Mouse (Mus musculus) bone marrow, adult 2 months (tissue): ENCODE results near the gene Gsap. TPM values are rescaled to one million over a fixed set of nuclear protein-coding genes. Genes with fewer than 3 reads are reported as not detected.

ENCODE experiments used
- H3K27ac ChIP-seq: fragments of 200-500 bp; 2 replicates; pipeline ENCODE4 v1.5.1; 2012; ENCODE audit warnings: low read depth, mild to moderate bottlenecking, control low read depth, inconsistent platforms, low read length; ENCODE audit not compliant: control insufficient read depth, poor library complexity, insufficient read depth
- H3K4me1 ChIP-seq: fragments of 200-500 bp; 2 replicates; pipeline ENCODE4 v1.6.1; 2011; ENCODE audit warnings: low read length; ENCODE audit not compliant: control insufficient read depth, insufficient read depth
- H3K4me3 ChIP-seq: fragments of 200-500 bp; replicated peaks from 2 replicates; pipeline ENCODE3; 2011; ENCODE audit warnings: mild to moderate bottlenecking, low read depth, low read length, control low read depth; ENCODE audit not compliant: control insufficient read depth
- CTCF ChIP-seq: fragments of 200-500 bp; IDR thresholded peaks from 2 replicates; pipeline ENCODE4 v1.5.1; 2011; ENCODE audit warnings: low read length, control low read depth; ENCODE audit not compliant: control insufficient read depth, insufficient read depth
- POLR2A ChIP-seq: fragments of 200-500 bp; IDR thresholded peaks from 2 replicates; pipeline ENCODE4 v1.6.1; 2011; ENCODE audit warnings: low read depth, mild to moderate bottlenecking, control low read depth, low read length, borderline replicate concordance; ENCODE audit not compliant: control insufficient read depth
- WGBS: fragments of 180-500 bp; shearing (Covaris S2); methylation state at CpG from one replicate; pipeline ENCODE4 v1.1.7; 2018; 5-methylcytosine and 5-hydroxymethylcytosine counted together
- polyA plus RNA-seq: library from polyadenylated mRNA; stranded (reverse); fragments of >200 nt; gene quantifications from 2 replicates; pipeline ENCODE4 v1.2.4, GENCODE M21; 2011; ENCODE audit warnings: low replicate concordance; ENCODE audit not compliant: missing spikeins, insufficient read depth, insufficient read length

Gsap gene
- polyA plus RNA-seq, 1 experiment = 16.2 TPM

DNA sequence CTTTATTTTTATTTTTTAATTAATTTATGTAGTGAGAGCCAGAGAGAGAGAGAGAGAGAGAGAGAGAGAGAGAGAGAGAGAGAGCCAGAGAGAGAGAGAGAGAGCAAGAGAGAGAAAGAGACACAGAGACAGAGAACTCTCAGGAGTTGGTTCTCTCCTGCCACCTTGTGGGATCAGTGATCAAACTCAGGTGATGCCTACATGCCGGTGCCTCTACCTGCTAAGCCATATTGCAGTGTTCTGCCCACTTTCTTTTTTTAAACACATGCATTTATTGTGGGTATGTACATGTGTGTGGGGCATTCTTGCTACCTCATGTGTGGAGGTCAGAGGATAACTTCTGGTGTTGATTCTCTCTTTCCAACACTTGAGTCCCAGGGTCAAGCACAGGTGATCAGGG is 32.4 kb upstream of the Gsap start:
- TF ChIP-seq CTCF (peak; percentile 25; the same call in 1 of the 2 replicates), POLR2A (no peak)
- 90% methylated on average over 1 of the region's 1 CpGs for WGBS

GRCm38 (mm10) chr5:21156770-21157169 is 29.3 kb upstream of the Gsap start:
- H3K4me3 ChIP-seq = no peak overlapping the region
- WGBS = 79% methylated on average over 3 of the region's 3 CpGs
- H3K4me1 ChIP-seq = no peaks in the 10 kb centered on the region; the same call in 1 of the 2 replicates
- no peak overlapping the region for H3K27ac ChIP-seq
- no peak for TF ChIP-seq POLR2A
- no peak for TF ChIP-seq CTCF

More for the DNA sequence above, 32.4 kb upstream of the Gsap start:
- Histone ChIP-seq H3K27ac (no peak overlapping the region), H3K4me3 (no peak overlapping the region), H3K4me1 (no peaks in the 10 kb centered on the region)

DNA sequence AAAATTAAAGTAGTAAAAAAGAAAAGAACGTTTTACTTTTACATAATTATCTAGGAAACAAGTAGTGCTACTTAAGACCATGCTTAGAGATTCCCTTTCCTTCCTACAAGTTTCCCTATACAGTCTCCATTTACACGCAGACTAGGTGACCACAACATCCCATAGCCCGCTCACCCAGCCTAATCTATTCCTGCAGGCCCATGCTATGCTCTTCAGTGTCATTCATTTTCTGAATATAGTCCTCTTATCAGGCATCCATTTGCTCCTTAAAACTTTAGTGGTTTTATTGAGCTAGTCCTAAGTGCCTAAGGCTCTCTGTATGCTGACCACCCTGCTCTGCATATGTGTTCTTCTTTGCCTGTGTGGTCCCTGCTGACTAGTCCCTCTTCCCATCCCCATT is 26.5 kb upstream of the Gsap start:
- 52% methylated on average over 3 of the region's 3 CpGs for WGBS
- Histone ChIP-seq H3K4me3 (no peak overlapping the region), H3K4me1 (no peaks in the 10 kb centered on the region; the same call in 1 of the 2 replicates), H3K27ac (no peak overlapping the region)
- TF ChIP-seq CTCF (no peak), POLR2A (no peak)

DNA sequence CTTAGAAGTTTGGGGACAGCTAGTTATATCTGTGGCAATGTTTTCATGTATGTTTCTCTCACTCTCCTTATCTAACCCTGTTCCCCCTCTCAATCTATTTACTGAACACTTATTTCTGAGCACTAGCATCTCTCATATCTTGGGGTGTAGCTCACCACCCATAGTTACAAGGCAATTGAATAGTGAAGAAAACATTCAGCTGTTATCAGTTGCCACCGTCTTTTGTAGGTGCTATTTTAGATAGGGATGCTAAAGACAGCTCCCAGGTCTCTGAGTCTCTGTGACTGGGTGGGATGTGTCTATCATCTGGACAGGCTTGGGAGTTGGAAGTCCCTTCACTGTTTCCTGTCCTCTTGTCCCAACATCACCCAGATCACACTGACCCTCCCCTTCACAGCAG is 25.3 kb upstream of the Gsap start:
- no peak overlapping the region for H3K27ac ChIP-seq
- H3K4me3 ChIP-seq = no peak overlapping the region
- no peaks in the 10 kb centered on the region; the same call in 1 of the 2 replicates for H3K4me1 ChIP-seq
- no peak for TF ChIP-seq POLR2A
- no peak for TF ChIP-seq CTCF
- 60% methylated on average over 1 of the region's 1 CpGs for WGBS

GRCm38 (mm10) chr5:21163421-21163820 is 22.6 kb upstream of the Gsap start:
- TF ChIP-seq CTCF (no peak), POLR2A (no peak)
- Histone ChIP-seq H3K4me3 (no peak overlapping the region), H3K4me1 (no peaks in the 10 kb centered on the region; the same call in 1 of the 2 replicates), H3K27ac (no peak overlapping the region)
- 76% methylated on average over 3 of the region's 3 CpGs for WGBS

DNA sequence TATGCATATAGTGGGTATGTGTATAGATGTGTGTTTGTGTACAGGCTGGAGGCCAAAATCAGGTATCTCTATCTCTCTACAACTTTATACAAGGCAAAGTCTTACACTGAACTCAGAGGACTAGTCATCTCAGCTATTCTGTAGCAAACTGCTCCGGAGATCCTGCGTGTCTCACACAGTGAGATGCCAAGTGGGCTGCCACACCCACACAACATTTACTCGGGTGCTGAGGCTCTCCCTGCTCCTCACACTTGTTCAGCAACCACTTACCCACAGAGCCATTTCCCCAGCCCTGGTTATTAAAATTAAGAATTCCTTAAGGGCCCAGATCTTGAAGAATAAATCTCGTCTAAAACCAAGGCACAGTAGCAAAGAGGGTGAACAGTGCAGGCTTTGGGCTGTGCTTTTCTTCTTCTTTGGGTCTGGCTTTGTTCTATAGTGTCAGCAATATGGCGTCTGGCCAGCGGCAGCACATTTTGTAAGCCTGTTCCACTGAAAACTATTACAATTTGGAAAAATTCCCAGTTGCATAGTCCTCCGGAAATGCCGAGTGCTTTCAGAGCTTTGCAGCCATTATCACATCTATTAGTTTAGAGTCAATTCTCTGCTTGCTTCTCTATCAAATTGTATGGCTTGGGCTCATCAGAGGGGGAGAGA is 17.2 kb upstream of the Gsap start:
- WGBS = 81% methylated on average over 8 of the region's 8 CpGs
- Histone ChIP-seq H3K4me3 (no peak overlapping the region), H3K27ac (no peak overlapping the region), H3K4me1 (no peaks in the 10 kb centered on the region)
- TF ChIP-seq CTCF (no peak), POLR2A (no peak)

GRCm38 (mm10) chr5:21169346-21169745 is 16.7 kb upstream of the Gsap start:
- Histone ChIP-seq H3K4me1 (no peaks in the 10 kb centered on the region), H3K27ac (no peak overlapping the region), H3K4me3 (no peak overlapping the region)
- 87% methylated on average over 3 of the region's 3 CpGs for WGBS
- no peak for TF ChIP-seq CTCF

- 91% methylated on average over 1 of the region's 1 CpGs for WGBS
- Histone ChIP-seq H3K27ac (no peak overlapping the region), H3K4me1 (no peaks in the 10 kb centered on the region), H3K4me3 (no peak overlapping the region)
- TF ChIP-seq POLR2A = no peak
- no peak for TF ChIP-seq CTCF
Observed at GRCm38 (mm10) chr5:21169877-21170276, 16.2 kb upstream of the Gsap start.

DNA sequence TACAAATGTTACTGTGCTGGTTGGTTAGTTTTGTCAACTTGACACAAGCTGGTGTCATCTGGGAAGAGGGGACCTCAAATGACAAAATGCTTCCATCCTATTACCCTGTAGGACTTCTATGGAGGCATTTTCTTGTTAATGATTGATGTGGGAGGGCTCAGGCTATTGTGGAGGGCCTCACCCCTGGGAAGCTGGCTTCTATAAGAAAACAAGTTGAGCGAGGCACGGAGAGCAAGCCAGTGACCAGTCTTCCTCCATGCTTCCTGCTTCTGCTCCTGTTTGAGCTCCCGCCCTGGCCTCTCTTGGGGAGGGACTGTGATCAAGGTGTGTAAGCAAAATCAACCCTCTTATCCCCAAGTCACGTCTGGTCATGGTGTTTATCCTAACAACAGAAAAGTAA is 15.6 kb upstream of the Gsap start:
- H3K4me3 ChIP-seq = no peak overlapping the region
- WGBS = 80% methylated on average over 4 of the region's 4 CpGs
- TF ChIP-seq CTCF = no peak
- TF ChIP-seq POLR2A = no peak
- no peak overlapping the region for H3K27ac ChIP-seq
- no peaks in the 10 kb centered on the region for H3K4me1 ChIP-seq
